Mouse (Mus musculus): ENCODE data around the gene Rnf212b. TPM values are rescaled to one million over a fixed set of nuclear protein-coding genes. Genes with fewer than 3 reads are reported as not detected.

Rnf212b gene
- polyA plus RNA-seq, 1 experiment, result not detected

DNA sequence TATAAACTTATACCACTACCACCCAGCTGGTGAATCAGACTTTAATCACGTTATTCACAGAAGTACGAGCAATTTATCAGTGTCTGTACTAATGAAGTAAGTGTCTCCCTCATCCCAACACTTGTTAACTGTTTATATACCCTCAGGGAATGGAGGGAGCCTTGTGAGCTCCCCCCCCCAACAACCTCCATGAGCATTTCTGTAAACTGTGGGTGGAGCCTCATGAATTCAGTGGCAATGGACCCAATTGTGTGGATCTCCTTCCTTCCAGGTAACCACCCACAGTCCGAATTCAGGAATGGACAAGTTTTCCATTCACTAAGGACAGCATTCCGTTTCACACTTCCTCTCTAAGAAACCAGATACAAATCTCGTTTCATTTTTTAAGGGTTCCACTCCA is 51.7 kb downstream of the Rnf212b start:
- TF ChIP-seq CTCF (IDR thresholded peaks at IDR 0.05; ENCODE audit: low read depth, low read length) (no peak), POLR2A (IDR thresholded peaks at IDR 0.05; ENCODE audit: borderline replicate concordance, low read depth, low read length) (no peak)
- Histone ChIP-seq H3K4me3 (ENCODE audit: insufficient read depth, low read length) (no peak overlapping the region), H3K27ac (ENCODE audit: insufficient read depth, low read depth, low read length) (no peak overlapping the region), H3K4me1 (ENCODE audit: control insufficient read depth, insufficient read depth, low read length) (peaks cover 6% of the 10 kb centered on the region)

DNA sequence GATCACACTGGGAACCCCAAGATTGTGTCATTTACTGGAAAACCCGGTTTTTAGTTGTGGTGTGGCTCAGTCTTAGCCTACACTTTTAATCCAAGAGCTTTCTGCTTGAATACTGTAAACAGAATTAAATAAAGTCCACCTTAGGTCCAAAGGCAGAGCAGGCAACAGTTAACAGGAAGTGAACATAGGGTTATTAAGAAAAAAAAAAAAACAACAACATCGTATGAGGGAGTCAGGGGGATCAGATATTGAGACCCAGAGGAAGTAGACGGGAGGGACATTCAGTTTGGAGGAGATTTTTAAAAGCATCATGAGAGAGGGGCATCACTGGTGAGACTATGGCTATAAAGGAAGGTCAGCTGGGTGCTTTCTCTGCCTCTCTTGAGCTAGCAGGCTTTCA is 52.3 kb downstream of the Rnf212b start:
- TF ChIP-seq CTCF (IDR thresholded peaks at IDR 0.05; ENCODE audit: low read depth, low read length) (no peak), POLR2A (IDR thresholded peaks at IDR 0.05; ENCODE audit: borderline replicate concordance, low read depth, low read length) (no peak)
- no peak overlapping the region for H3K27ac ChIP-seq (ENCODE audit: insufficient read depth, low read depth, low read length)
- peaks cover 6% of the 10 kb centered on the region for H3K4me1 ChIP-seq (ENCODE audit: control insufficient read depth, insufficient read depth, low read length)
- no peak overlapping the region for H3K4me3 ChIP-seq (ENCODE audit: insufficient read depth, low read length)

DNA sequence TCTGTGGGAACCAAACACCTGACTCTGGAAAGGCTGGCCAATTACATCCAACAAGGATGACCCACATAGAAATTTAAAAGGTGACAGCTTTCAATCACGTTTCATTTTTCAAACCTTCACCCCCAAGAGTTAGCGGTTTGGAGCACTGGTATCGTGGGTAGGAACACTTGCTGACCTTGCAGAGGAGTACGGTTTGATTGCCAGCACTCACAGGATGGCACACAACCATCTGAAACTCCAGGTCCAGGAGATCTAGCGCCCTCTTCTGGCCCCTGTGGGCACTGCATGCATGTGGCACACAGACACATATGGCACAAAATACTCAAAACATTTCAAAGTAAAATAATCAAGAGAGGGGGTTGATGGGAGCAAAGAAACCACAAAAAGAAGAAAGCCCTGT is 53.0 kb downstream of the Rnf212b start:
- peaks cover 6% of the 10 kb centered on the region for H3K4me1 ChIP-seq (ENCODE audit: control insufficient read depth, insufficient read depth, low read length)
- TF ChIP-seq CTCF (IDR thresholded peaks at IDR 0.05; ENCODE audit: low read depth, low read length), result peak; percentile 73
- TF ChIP-seq POLR2A (IDR thresholded peaks at IDR 0.05; ENCODE audit: borderline replicate concordance, low read depth, low read length), result no peak
- H3K27ac ChIP-seq (ENCODE audit: insufficient read depth, low read depth, low read length), result no peak overlapping the region
- H3K4me3 ChIP-seq (ENCODE audit: insufficient read depth, low read length), result no peak overlapping the region

DNA sequence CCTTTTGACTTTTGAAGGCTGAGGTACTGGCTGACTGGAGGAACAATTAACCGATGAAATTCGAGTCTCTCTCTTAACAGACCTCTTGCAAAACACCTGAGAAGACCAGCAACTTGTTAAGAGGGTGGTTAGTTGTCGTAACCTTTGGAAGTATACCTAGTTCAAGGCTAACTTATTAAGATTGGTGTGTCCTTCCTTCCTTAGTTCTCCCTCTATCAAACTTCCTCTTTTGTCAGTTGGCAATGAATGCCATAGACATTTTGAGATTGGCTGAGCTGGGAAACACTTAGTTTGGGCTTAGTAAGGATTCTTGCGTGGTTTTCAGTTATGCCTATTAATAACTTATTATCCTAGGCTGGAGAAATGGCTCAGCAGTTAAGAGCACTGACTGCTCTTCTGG is 54.1 kb downstream of the Rnf212b start:
- Histone ChIP-seq H3K4me1 (ENCODE audit: control insufficient read depth, insufficient read depth, low read length) (peaks cover 6% of the 10 kb centered on the region), H3K4me3 (ENCODE audit: insufficient read depth, low read length) (no peak overlapping the region), H3K27ac (ENCODE audit: insufficient read depth, low read depth, low read length) (no peak overlapping the region)
- no peak for TF ChIP-seq CTCF (IDR thresholded peaks at IDR 0.05; ENCODE audit: low read depth, low read length)
- no peak for TF ChIP-seq POLR2A (IDR thresholded peaks at IDR 0.05; ENCODE audit: borderline replicate concordance, low read depth, low read length)

DNA sequence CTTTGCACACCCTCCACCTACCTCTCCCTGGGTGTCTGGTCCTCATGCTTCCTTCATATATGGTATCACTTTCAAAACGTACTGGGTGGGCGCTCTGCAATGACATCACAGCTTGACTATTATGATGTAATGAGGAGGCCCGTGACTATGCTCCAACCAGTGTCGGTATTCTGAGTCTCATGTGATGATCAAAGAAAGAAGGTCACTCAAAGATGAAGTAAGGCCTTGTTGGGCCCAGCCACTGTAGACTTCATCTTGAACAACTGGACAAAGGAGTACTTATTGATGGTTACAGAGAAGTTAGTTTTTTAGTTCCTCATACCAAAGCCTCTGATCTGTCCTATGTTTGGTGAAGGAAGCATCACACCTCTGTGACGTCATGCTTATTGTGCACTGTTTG is 56.9 kb downstream of the Rnf212b start, which contains the start of gene Homez:
Homez (minus strand) TSS at position 101 of the 400 bp plus-strand sequence.
- Histone ChIP-seq H3K27ac (ENCODE audit: insufficient read depth, low read depth, low read length) (no peak within 1 kb of the TSS), H3K4me3 (ENCODE audit: insufficient read depth, low read length) (no peak within 1 kb of the TSS), H3K4me1 (ENCODE audit: control insufficient read depth, insufficient read depth, low read length) (peaks cover 10% of the 10 kb centered on the region)
- TF ChIP-seq CTCF (IDR thresholded peaks at IDR 0.05; ENCODE audit: low read depth, low read length) (no peak), POLR2A (IDR thresholded peaks at IDR 0.05; ENCODE audit: borderline replicate concordance, low read depth, low read length) (no peak)

DNA sequence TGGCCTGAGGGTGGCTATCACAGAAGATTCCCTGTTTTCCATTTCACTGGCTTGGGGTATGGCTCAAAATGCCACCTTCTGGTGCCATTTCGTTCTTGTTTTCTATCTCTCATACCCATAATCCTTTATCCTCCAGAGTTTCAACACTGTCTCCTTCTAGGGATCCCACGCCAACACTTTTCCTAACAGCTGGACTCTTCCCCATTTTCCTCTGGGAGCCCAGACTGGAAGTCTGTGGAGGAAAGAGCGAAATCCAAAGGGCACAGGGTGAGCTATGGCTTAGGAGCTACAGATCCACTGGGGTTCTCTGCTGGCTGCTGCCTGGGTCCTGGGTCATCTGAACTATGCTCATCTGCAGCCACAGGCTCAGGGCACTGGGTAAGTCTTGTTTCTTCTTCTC is 60.2 kb downstream of the Rnf212b start:
- Histone ChIP-seq H3K27ac (ENCODE audit: insufficient read depth, low read depth, low read length) (no peak overlapping the region), H3K4me3 (ENCODE audit: insufficient read depth, low read length) (no peak overlapping the region), H3K4me1 (ENCODE audit: control insufficient read depth, insufficient read depth, low read length) (peaks cover 5% of the 10 kb centered on the region; the same call in 1 of the 2 replicates)
- TF ChIP-seq CTCF (IDR thresholded peaks at IDR 0.05; ENCODE audit: low read depth, low read length) (no peak), POLR2A (IDR thresholded peaks at IDR 0.05; ENCODE audit: borderline replicate concordance, low read depth, low read length) (no peak)

DNA sequence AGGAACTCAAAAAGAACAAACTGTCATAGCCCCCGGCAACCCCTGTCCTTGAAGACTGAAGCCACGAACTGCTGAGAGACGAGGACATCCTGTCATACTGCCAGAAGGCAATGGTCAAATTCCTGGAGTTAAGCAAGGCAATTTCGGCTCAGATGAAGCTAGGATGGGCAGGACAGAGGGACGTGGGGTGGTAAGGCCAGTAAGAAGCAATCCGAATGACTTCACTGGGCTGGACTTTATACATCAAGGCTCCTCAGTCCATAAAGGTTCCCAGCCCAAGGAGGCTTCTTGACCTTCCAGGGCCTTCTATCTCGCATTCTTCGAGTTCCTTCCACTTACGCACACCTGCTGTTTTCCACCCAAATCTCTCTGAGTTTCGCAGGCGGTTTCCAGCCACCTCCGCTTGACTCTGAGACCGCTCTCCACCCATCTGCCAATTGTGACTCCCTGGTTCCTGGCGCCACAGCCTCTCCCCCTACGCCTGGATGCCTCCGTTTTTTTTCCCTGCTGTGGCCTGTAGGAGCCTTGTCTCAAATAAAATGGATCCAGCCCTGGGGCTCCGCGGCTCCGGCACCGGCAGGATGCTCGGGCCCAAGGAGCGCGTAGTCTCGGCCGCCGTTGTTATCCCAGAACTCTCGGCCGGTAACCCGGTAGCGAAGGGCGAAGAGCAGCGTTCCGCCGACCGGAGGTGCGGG is 62.0 kb downstream of the Rnf212b start:
- Histone ChIP-seq H3K27ac (ENCODE audit: insufficient read depth, low read depth, low read length) (peak overlapping the region; percentile 34), H3K4me3 (ENCODE audit: insufficient read depth, low read length) (peak overlapping the region; percentile 88), H3K4me1 (ENCODE audit: control insufficient read depth, insufficient read depth, low read length) (peaks cover 5% of the 10 kb centered on the region; the same call in 1 of the 2 replicates)
- TF ChIP-seq CTCF (IDR thresholded peaks at IDR 0.05; ENCODE audit: low read depth, low read length), result no peak
- TF ChIP-seq POLR2A (IDR thresholded peaks at IDR 0.05; ENCODE audit: borderline replicate concordance, low read depth, low read length), result no peak

DNA sequence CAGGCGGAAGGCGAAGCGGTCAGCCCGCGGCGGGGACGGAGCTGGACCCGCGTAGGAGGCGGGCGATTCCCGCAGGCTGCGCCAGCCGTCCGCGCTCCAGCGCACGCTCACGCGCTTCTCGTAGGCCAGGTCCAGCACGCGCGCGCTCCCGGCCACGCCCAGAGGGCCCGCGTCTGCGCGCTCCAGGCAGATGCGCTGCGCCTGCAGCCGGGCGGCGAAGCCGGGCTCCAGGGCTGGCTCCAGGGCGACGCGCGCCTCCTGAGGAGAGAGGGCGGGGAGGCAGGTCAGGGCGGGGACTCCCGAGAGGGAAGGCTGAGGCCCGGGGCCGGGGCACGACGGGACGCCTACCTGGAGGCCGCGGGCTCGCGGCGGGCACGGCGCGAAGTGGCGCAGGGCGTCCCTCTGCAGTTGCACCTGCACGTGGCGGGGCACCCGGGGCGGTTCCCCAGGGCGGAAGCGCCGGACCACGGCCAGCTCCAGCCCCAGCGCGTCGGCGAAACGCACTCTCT is 62.7 kb downstream of the Rnf212b start:
- Histone ChIP-seq H3K4me1 (ENCODE audit: control insufficient read depth, insufficient read depth, low read length) (peaks cover 5% of the 10 kb centered on the region; the same call in 1 of the 2 replicates), H3K27ac (ENCODE audit: insufficient read depth, low read depth, low read length) (peak overlapping the region; percentile 71), H3K4me3 (ENCODE audit: insufficient read depth, low read length) (peak overlapping the region; percentile 88)
- TF ChIP-seq POLR2A (IDR thresholded peaks at IDR 0.05; ENCODE audit: borderline replicate concordance, low read depth, low read length), result no peak
- TF ChIP-seq CTCF (IDR thresholded peaks at IDR 0.05; ENCODE audit: low read depth, low read length), result no peak

DNA sequence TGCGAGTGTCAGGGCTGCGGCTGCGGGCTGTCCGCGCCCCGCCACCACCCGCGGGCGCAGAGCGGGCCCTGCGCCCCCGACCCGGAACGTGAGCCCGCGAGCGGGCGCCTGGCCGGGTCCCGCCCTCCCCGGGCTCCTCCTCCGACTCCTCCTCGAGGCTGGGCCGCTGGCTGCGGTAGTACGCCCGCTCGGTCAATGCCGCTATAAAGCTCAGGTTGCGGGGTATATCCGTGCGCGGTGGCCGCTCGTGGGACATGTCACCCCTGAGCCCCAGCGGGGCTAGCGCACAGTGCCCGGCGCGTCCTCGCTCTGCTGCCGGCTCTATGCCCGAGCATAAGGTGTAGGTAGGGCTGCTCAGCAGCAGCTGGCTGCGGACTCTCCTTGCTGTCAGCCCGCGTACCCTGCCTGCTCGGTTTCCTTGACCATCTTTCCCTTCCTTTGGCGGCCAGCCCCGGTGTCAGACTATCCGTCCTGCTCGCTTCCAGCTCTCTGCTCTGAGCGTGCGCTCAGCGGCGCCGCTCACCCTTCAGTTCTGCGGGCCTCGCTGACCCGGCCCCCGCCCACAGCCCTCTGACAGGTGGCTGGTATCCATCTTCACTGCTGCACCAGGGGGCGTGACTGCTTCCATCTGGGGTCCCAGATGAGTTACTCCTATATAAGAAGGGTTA is 63.2 kb downstream of the Rnf212b start, which contains the start of gene Ppp1r3e:
Ppp1r3e (minus strand) TSS at position 503 of the 668 bp plus-strand sequence.
- peaks cover 8% of the 10 kb centered on the region; the same call in 1 of the 2 replicates for H3K4me1 ChIP-seq (ENCODE audit: control insufficient read depth, insufficient read depth, low read length)
- H3K4me3 ChIP-seq (ENCODE audit: insufficient read depth, low read length), result peak within 1 kb of the TSS; percentile 88
- H3K27ac ChIP-seq (ENCODE audit: insufficient read depth, low read depth, low read length), result peak within 1 kb of the TSS; percentile 71
- no peak for TF ChIP-seq CTCF (IDR thresholded peaks at IDR 0.05; ENCODE audit: low read depth, low read length)
- TF ChIP-seq POLR2A (IDR thresholded peaks at IDR 0.05; ENCODE audit: borderline replicate concordance, low read depth, low read length), result no peak

All from bone marrow macrophage, adult 2 months (primary cell).